Mouse (Mus musculus): ENCODE results near the gene Vmn1r200. TPM values are rescaled to one million over a fixed set of nuclear protein-coding genes. Genes with fewer than 3 reads are reported as not detected.
"Not testable (repeated sequence)": the region's sequence is repeated elsewhere in the genome, so short reads cannot be mapped to it uniquely, and the experiment has no call there.

The Vmn1r200 gene
- polyA plus RNA-seq (2012; ENCODE audit: insufficient read depth, insufficient read length, missing spikeins), result not detected in 2 replicates

DNA sequence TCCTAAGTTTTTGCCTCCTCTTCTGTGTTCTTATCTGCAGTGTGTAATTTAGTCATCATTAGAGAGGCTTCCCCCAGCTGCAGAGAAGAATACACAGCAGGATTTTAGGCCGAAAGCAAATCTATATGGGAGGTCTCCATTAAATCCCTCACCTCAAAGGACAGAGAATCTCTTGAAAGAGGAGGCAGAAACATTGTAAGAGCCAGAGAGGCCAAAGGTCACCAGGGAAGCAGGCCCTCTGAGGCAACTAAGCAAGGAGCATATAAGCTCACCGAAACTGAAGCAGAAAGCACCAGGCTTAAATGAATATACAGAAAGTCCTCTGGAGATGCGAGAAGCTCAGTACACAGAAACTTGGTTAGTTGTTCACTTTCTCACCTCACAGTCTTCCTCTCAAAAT is at the start of gene Vmn1r200:
TSS of gene Vmn1r200 (plus strand) at position 301 of the 400 bp plus-strand sequence.
- Histone ChIP-seq H3K27ac (ENCODE audit: insufficient read depth, low read depth, low read length) (no peak within 1 kb of the TSS), H3K4me3 (ENCODE audit: insufficient read depth, low read length) (no peak within 1 kb of the TSS), H3K4me1 (ENCODE audit: control insufficient read depth, insufficient read depth, low read length) (no peaks in the 10 kb centered on the region)
- TF ChIP-seq CTCF (IDR thresholded peaks at IDR 0.05; ENCODE audit: low read depth, low read length), result no peak
- no peak for TF ChIP-seq POLR2A (IDR thresholded peaks at IDR 0.05; ENCODE audit: borderline replicate concordance, low read depth, low read length)

DNA sequence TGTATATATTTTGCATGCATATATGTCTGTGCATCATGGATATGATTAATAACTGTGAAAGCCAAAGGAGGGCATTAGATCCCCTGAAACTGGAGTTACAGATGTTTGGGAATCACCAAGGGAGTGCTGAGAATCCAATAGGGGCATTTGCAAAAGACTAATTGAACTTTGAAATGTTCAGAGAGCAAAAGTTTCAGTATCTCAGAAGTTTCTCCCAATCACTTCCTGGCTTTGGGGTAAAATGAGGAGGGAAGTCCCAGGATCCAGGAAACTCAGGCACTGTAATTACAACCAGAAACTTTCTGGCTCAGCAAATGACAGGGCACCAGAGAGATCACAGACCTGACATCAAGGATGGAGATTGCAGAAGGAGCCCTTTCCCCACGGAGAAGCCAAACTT is 40.1 kb upstream of the Vmn1r200 start, which contains the start of gene Vmn1r198:
TSS of gene Vmn1r198 (plus strand) at position 301 of the 400 bp plus-strand sequence.
- H3K4me3 ChIP-seq (ENCODE audit: insufficient read depth, low read length), result no peak within 1 kb of the TSS
- no peaks in the 10 kb centered on the region for H3K4me1 ChIP-seq (ENCODE audit: control insufficient read depth, insufficient read depth, low read length)
- H3K27ac ChIP-seq (ENCODE audit: insufficient read depth, low read depth, low read length), result no peak within 1 kb of the TSS
- TF ChIP-seq CTCF (IDR thresholded peaks at IDR 0.05; ENCODE audit: low read depth, low read length) (no peak), POLR2A (IDR thresholded peaks at IDR 0.05; ENCODE audit: borderline replicate concordance, low read depth, low read length) (no peak)

DNA sequence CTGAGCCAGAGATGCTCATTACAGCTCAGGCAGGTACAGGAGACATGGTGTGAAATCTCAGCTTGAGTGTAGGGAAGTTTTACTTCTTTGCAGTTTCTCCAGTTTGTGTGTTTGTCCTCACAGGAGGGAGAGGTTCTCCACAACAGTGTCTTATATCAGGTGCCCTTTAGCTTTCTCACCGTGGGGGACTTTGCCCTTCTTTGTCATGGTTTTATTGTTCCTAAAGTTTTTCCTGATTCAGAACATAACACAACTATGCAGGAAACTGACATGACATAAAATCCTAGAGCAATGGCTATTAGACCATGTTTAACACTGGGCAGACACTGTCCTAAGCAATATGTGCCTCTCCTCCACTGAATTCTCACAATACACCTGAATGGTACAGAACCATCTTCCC is 39.4 kb upstream of the Vmn1r200 start:
- Histone ChIP-seq H3K4me3 (ENCODE audit: insufficient read depth, low read length) (no peak overlapping the region), H3K27ac (ENCODE audit: insufficient read depth, low read depth, low read length) (no peak overlapping the region), H3K4me1 (ENCODE audit: control insufficient read depth, insufficient read depth, low read length) (no peaks in the 10 kb centered on the region)
- TF ChIP-seq CTCF (IDR thresholded peaks at IDR 0.05; ENCODE audit: low read depth, low read length) (no peak), POLR2A (IDR thresholded peaks at IDR 0.05; ENCODE audit: borderline replicate concordance, low read depth, low read length) (no peak)

DNA sequence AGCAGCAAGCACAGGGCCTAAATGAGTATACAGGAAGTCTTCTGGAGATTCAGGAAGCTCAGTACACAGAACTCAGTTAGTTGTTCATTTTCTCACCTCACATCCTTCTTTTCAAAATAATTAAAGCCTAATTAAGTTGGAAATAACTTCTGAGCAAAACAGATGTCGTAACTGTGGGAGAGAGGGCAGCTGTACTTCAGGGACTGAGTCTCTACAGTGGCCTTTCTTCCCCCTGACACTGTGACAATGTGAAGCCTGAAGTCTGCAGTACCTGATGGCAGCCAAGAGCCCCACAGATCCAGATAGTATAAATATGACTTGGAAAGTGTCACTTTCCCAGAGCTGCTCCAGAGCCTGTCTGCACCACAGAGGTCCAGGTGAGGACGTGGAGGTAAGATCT is 10.7 kb upstream of the Vmn1r200 start, which contains the start of gene Vmn1r199:
TSS of gene Vmn1r199 (plus strand) at position 301 of the 400 bp plus-strand sequence.
- no peak for TF ChIP-seq CTCF (IDR thresholded peaks at IDR 0.05; ENCODE audit: low read depth, low read length)
- no peak for TF ChIP-seq POLR2A (IDR thresholded peaks at IDR 0.05; ENCODE audit: borderline replicate concordance, low read depth, low read length)
- Histone ChIP-seq H3K27ac (ENCODE audit: insufficient read depth, low read depth, low read length) (no peak within 1 kb of the TSS), H3K4me1 (ENCODE audit: control insufficient read depth, insufficient read depth, low read length) (no peaks in the 10 kb centered on the region), H3K4me3 (ENCODE audit: insufficient read depth, low read length) (no peak within 1 kb of the TSS)

DNA sequence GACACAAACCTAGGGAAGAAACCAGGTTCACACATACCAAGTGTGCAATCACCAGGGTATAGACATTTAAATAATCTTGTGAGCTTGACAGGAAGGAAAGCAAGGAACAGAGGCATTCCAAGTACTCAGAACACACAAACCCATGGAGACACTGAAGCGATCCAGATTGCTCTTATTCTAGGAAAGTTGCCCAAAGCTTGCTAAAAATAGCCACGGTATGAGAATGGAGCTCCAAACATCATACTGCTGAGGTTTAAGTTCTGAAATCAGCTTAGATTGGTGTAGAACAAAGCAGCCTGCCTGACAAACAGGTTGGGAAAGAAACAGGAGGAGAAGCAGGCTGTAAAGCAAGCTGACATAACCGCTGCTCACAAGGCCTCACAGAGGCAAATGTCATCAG is 9.0 kb upstream of the Vmn1r200 start:
- H3K4me3 ChIP-seq (ENCODE audit: insufficient read depth, low read length); H3K27ac ChIP-seq (ENCODE audit: insufficient read depth, low read depth, low read length); H3K4me1 ChIP-seq (ENCODE audit: control insufficient read depth, insufficient read depth, low read length): not testable (repeated sequence)

DNA sequence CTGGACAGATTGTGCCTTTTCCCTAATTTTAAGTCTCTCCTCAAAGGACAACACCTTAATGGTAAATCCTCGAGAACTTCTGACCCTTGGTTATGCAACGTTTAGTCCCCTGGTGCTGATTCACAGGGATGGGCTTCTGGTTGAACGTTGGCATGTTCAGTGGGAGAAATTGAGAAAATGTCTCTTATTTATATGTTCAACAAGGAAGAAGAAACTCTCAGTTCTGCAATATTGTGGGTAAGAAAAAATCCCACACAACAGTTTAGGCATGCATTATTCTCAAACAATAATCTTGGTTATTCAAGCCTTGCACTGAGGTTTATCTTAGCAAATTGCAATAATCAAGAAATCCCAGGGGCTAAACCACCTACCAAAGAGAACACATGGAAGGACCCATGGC is 6.8 kb upstream of the Vmn1r200 start:
- H3K4me1 ChIP-seq (ENCODE audit: control insufficient read depth, insufficient read depth, low read length), result no peaks in the 10 kb centered on the region
- TF ChIP-seq POLR2A (IDR thresholded peaks at IDR 0.05; ENCODE audit: borderline replicate concordance, low read depth, low read length) (no peak), CTCF (IDR thresholded peaks at IDR 0.05; ENCODE audit: low read depth, low read length) (no peak)
- H3K4me3 ChIP-seq (ENCODE audit: insufficient read depth, low read length), result no peak overlapping the region
- H3K27ac ChIP-seq (ENCODE audit: insufficient read depth, low read depth, low read length), result no peak overlapping the region

DNA sequence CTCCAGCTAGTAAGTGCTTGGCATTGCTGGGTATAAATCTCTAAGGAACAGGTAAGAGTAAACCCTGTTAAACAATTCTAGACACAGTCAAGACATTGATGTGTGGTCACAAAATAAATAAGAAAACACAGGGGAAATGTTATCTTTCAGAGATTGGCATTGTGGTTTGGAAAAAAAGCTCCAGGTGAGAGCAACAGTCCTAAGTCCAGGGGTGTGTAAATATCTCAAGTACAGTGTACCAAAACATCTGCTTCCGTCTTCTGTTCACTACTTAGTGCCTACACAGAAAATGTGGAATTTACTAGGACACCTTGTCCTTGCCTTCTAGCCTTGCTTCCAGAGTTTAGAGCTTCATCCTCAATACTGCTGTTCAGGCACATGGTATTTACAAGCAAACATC is 3.1 kb upstream of the Vmn1r200 start:
- no peak overlapping the region for H3K27ac ChIP-seq (ENCODE audit: insufficient read depth, low read depth, low read length)
- TF ChIP-seq CTCF (IDR thresholded peaks at IDR 0.05; ENCODE audit: low read depth, low read length) (no peak), POLR2A (IDR thresholded peaks at IDR 0.05; ENCODE audit: borderline replicate concordance, low read depth, low read length) (no peak)
- H3K4me3 ChIP-seq (ENCODE audit: insufficient read depth, low read length), result no peak overlapping the region
- H3K4me1 ChIP-seq (ENCODE audit: control insufficient read depth, insufficient read depth, low read length), result no peaks in the 10 kb centered on the region

DNA sequence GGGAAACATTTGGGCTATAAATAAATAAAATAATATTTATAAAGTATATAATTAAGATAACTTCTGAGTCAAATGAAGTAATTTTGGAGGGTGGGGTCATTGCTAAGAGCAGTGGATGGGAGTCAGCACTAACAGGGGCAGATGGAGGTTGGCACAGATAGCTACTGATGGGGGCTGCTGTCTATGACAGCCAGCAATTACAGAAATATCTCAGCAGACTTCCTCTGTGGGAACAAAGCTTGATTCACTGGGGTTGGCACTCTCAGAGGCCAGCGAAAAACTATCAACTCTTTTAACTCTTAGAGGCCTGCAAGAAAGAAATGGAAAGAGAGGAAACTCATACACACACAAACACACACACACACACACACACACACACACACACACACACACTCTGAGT is 12.8 kb downstream of the Vmn1r200 start:
- Histone ChIP-seq H3K27ac (ENCODE audit: insufficient read depth, low read depth, low read length) (no peak overlapping the region), H3K4me3 (ENCODE audit: insufficient read depth, low read length) (no peak overlapping the region), H3K4me1 (ENCODE audit: control insufficient read depth, insufficient read depth, low read length) (no peaks in the 10 kb centered on the region)
- no peak for TF ChIP-seq CTCF (IDR thresholded peaks at IDR 0.05; ENCODE audit: low read depth, low read length)

Other genes with a start within 250 kb of the Vmn1r200 start
- gene Vmn1r191, start 206.4 kb upstream of the Vmn1r200 start, polyA plus RNA-seq (2012; ENCODE audit: insufficient read depth, insufficient read length, missing spikeins), result not detected in 2 replicates
- not detected in 2 replicates for gene Vmn1r192, start 199.2 kb upstream of the Vmn1r200 start, polyA plus RNA-seq (2012; ENCODE audit: insufficient read depth, insufficient read length, missing spikeins)
- not detected in 2 replicates for gene Vmn1r193, start 167.2 kb upstream of the Vmn1r200 start, polyA plus RNA-seq (2012; ENCODE audit: insufficient read depth, insufficient read length, missing spikeins)
- not detected in 2 replicates for gene Vmn1r194, start 146.2 kb upstream of the Vmn1r200 start, polyA plus RNA-seq (2012; ENCODE audit: insufficient read depth, insufficient read length, missing spikeins)
- gene Vmn1r195, start 119.9 kb upstream of the Vmn1r200 start, polyA plus RNA-seq (2012; ENCODE audit: insufficient read depth, insufficient read length, missing spikeins), result not detected in 2 replicates
- gene Vmn1r196, start 100.5 kb upstream of the Vmn1r200 start, polyA plus RNA-seq (2012; ENCODE audit: insufficient read depth, insufficient read length, missing spikeins), result not detected in 2 replicates
- not detected in 2 replicates for gene Vmn1r197, start 65.8 kb upstream of the Vmn1r200 start, polyA plus RNA-seq (2012; ENCODE audit: insufficient read depth, insufficient read length, missing spikeins)
- not detected in 2 replicates for gene Vmn1r198, start 40.0 kb upstream of the Vmn1r200 start, polyA plus RNA-seq (2012; ENCODE audit: insufficient read depth, insufficient read length, missing spikeins)
- not detected in 2 replicates for gene Vmn1r199, start 10.6 kb upstream of the Vmn1r200 start, polyA plus RNA-seq (2012; ENCODE audit: insufficient read depth, insufficient read length, missing spikeins)
- gene Vmn1r201, start 81.5 kb downstream of the Vmn1r200 start, polyA plus RNA-seq (2012; ENCODE audit: insufficient read depth, insufficient read length, missing spikeins), result not detected in 2 replicates
- not detected in 2 replicates for gene Vmn1r202, start 115.0 kb downstream of the Vmn1r200 start, polyA plus RNA-seq (2012; ENCODE audit: insufficient read depth, insufficient read length, missing spikeins)
- not detected in 2 replicates for gene Vmn1r203, start 127.7 kb downstream of the Vmn1r200 start, polyA plus RNA-seq (2012; ENCODE audit: insufficient read depth, insufficient read length, missing spikeins)
- not detected in 2 replicates for gene Vmn1r204, start 162.8 kb downstream of the Vmn1r200 start, polyA plus RNA-seq (2012; ENCODE audit: insufficient read depth, insufficient read length, missing spikeins)
- gene Vmn1r205, start 202.6 kb downstream of the Vmn1r200 start, polyA plus RNA-seq (2012; ENCODE audit: insufficient read depth, insufficient read length, missing spikeins), result not detected in 2 replicates
- 0.31 TPM in 1 of 2 replicates, not detected in the other for gene Vmn1r206, start 233.9 kb downstream of the Vmn1r200 start, polyA plus RNA-seq (2012; ENCODE audit: insufficient read depth, insufficient read length, missing spikeins)

Data from bone marrow macrophage, adult 2 months (primary cell).